Mouse (Mus musculus): ENCODE measurements around the gene Smg7.
"Not testable (repeated sequence)": the region's sequence is repeated elsewhere in the genome, so short reads cannot be mapped to it uniquely, and the experiment has no call there.

Gene Smg7

GRCm38 (mm10) chr1:152901765-152902664, at the start of gene Smg7:
Gene Smg7 (minus strand): TSS chr1:152902646.
- ChIA-PET POLR2A (interaction anchor here (0.6 to 3.7 kb wide), 20 partner anchors 9 to 818 kb away, joined by 3 to 37 read pairs (median 4); no protein-coding TSS in a partner anchor), CTCF (interaction anchor here in 1 of 4 experiments (0.7 kb wide), 1 partner anchor 22 kb away, joined by 3 read pairs; no protein-coding TSS in a partner anchor)

- ChIA-PET POLR2A (interaction anchor here (0.6 to 1.9 kb wide), 24 partner anchors 9 to 482 kb away, joined by 3 to 11 read pairs (median 3); no protein-coding TSS in a partner anchor), CTCF (interaction anchor here in 3 of 4 experiments (0.6 to 1.2 kb wide), 7 partner anchors 9 to 660 kb away, joined by 3 read pairs; no protein-coding TSS in a partner anchor)
Observed at GRCm38 (mm10) chr1:152942977-152943376, 40.5 kb upstream of the Smg7 start.

GRCm38 (mm10) chr1:152936365-152936764, 33.9 kb upstream of the Smg7 start:
- CTCF ChIA-PET, result interaction anchor here in 2 of 4 experiments (0.7 kb wide), 2 partner anchors 24 to 645 kb away, joined by 3 to 5 read pairs; no protein-coding TSS in a partner anchor
- POLR2A ChIA-PET, result interaction anchor here in 1 of 4 experiments (0.7 kb wide), 1 partner anchor 242 kb away, joined by 4 read pairs; no protein-coding TSS in a partner anchor

- POLR2A ChIA-PET, result interaction anchor here in 1 of 4 experiments (3.3 kb wide), 1 partner anchor 20 kb away, joined by 11 read pairs; no protein-coding TSS in a partner anchor
- CTCF ChIA-PET, result interaction anchor here in 2 of 4 experiments (0.6 to 1.1 kb wide), 2 partner anchors 145 to 665 kb away, joined by 3 to 4 read pairs; no protein-coding TSS in a partner anchor
Observed at GRCm38 (mm10) chr1:152935476-152935875, 33.0 kb upstream of the Smg7 start.

- CTCF ChIA-PET, result interaction anchor here in 3 of 4 experiments (0.5 to 0.7 kb wide), 6 partner anchors 9 to 166 kb away, joined by 3 to 6 read pairs (median 3); no protein-coding TSS in a partner anchor
- POLR2A ChIA-PET, result interaction anchor here (0.6 to 3.3 kb wide), 15 partner anchors 9 to 631 kb away, joined by 3 to 11 read pairs (median 3); partner anchors contain the start of gene Smg7 (in 1 of the 4)
Observed at GRCm38 (mm10) chr1:152933962-152934361, 31.5 kb upstream of the Smg7 start.

GRCm38 (mm10) chr1:152921786-152922185, 19.3 kb upstream of the Smg7 start:
- ChIA-PET POLR2A (interaction anchor here in 2 of 4 experiments (0.6 to 1.2 kb wide), 4 partner anchors 12 to 171 kb away, joined by 3 read pairs; no protein-coding TSS in a partner anchor), CTCF (interaction anchor here in 1 of 4 experiments (0.7 kb wide), 1 partner anchor 103 kb away, joined by 4 read pairs; no protein-coding TSS in a partner anchor)

- ChIA-PET POLR2A (interaction anchor here (0.7 to 8.2 kb wide), 25 partner anchors 8 to 278 kb away, joined by 3 to 70 read pairs (median 3); no protein-coding TSS in a partner anchor), CTCF (no interaction called here)
Observed at GRCm38 (mm10) chr1:152917626-152918025, 15.2 kb upstream of the Smg7 start.

- POLR2A ChIA-PET, result interaction anchor here (0.7 to 8.2 kb wide), 32 partner anchors 9 to 566 kb away, joined by 3 to 70 read pairs (median 4); no protein-coding TSS in a partner anchor
Observed at GRCm38 (mm10) chr1:152916936-152917335, 14.5 kb upstream of the Smg7 start.

GRCm38 (mm10) chr1:152915766-152916165, 13.3 kb upstream of the Smg7 start:
- POLR2A ChIA-PET, result interaction anchor here (0.6 to 8.2 kb wide), 82 partner anchors 8 to 852 kb away, joined by 3 to 70 read pairs (median 4); partner anchors contain the start of gene Smg7 (in 1 of the 4)
- CTCF ChIA-PET, result interaction anchor here in 2 of 4 experiments (0.6 kb wide), 3 partner anchors 42 to 186 kb away, joined by 3 to 4 read pairs (median 3); no protein-coding TSS in a partner anchor

More at GRCm38 (mm10) chr1:152916936-152917335, 14.5 kb upstream of the Smg7 start:
- CTCF ChIA-PET, result interaction anchor here in 1 of 4 experiments (0.8 kb wide), 1 partner anchor 138 kb away, joined by 7 read pairs; no protein-coding TSS in a partner anchor

GRCm38 (mm10) chr1:152913483-152914460, 11.3 kb upstream of the Smg7 start:
- POLR2A ChIA-PET, result interaction anchor here (0.6 to 8.2 kb wide), 28 partner anchors 9 to 1251 kb away, joined by 3 to 70 read pairs (median 5); no protein-coding TSS in a partner anchor
- CTCF ChIA-PET, result interaction anchor here in 2 of 4 experiments (0.6 to 1.4 kb wide), 3 partner anchors 9 to 124 kb away, joined by 3 to 6 read pairs (median 3); no protein-coding TSS in a partner anchor

- CTCF ChIA-PET, result interaction anchor here in 1 of 4 experiments (0.6 to 1.3 kb wide), 3 partner anchors 9 to 115 kb away, joined by 3 to 8 read pairs (median 3); no protein-coding TSS in a partner anchor
Observed at GRCm38 (mm10) chr1:152904469-152904868, 2.0 kb upstream of the Smg7 start.

GRCm38 (mm10) chr1:152903591-152904135, 1.2 kb upstream of the Smg7 start:
- POLR2A ChIA-PET, result interaction anchor here in 3 of 4 experiments (0.7 to 2.5 kb wide), 11 partner anchors 9 to 181 kb away, joined by 3 to 30 read pairs (median 4); no protein-coding TSS in a partner anchor
- CTCF ChIA-PET, result interaction anchor here in 1 of 4 experiments (0.7 kb wide), 1 partner anchor 9 kb away, joined by 3 read pairs; no protein-coding TSS in a partner anchor

More at GRCm38 (mm10) chr1:152904469-152904868, 2.0 kb upstream of the Smg7 start:
- POLR2A ChIA-PET, result interaction anchor here (0.6 to 2.5 kb wide), 17 partner anchors 10 to 180 kb away, joined by 3 to 30 read pairs (median 3); no protein-coding TSS in a partner anchor

- ChIA-PET POLR2A (interaction anchor here (1.1 to 2.5 kb wide), 7 partner anchors 9 to 188 kb away, joined by 3 to 30 read pairs (median 4); no protein-coding TSS in a partner anchor), CTCF (no interaction called here)
Observed at GRCm38 (mm10) chr1:152902665-152903516, 445 bp upstream of the Smg7 start.

- ChIA-PET POLR2A (interaction anchor here (0.6 to 3.7 kb wide), 21 partner anchors 8 to 818 kb away, joined by 3 to 37 read pairs (median 4); no protein-coding TSS in a partner anchor), CTCF (interaction anchor here in 2 of 4 experiments (0.6 to 0.7 kb wide), 2 partner anchors 21 to 285 kb away, joined by 3 read pairs; no protein-coding TSS in a partner anchor)
Observed at GRCm38 (mm10) chr1:152901419-152901764, 1.1 kb downstream of the Smg7 start.

- POLR2A ChIA-PET, result not testable (repeated sequence)
- CTCF ChIA-PET, result interaction anchor here in 2 of 4 experiments (0.6 to 0.7 kb wide), 4 partner anchors 12 to 153 kb away, joined by 3 to 8 read pairs (median 4); no protein-coding TSS in a partner anchor
Observed at GRCm38 (mm10) chr1:152888086-152888485, 14.4 kb downstream of the Smg7 start.

Measured in embryonic stem cell, embryonic (primary cell).